Mouse (Mus musculus) CD4-positive naive resting alpha-beta T cell, adult 57 days (primary cell): ENCODE measurements around the gene Dennd2c. TPM values are rescaled to one million over a fixed set of nuclear protein-coding genes. Genes with fewer than 3 reads are reported as not detected.

Experiments used
- total RNA-seq: library from RNA; stranded (reverse); gene quantifications from one replicate; pipeline ENCODE4 v1.2.4, GENCODE M21; 2023

Dennd2c gene
- total RNA-seq, result 3.1 TPM

DNA sequence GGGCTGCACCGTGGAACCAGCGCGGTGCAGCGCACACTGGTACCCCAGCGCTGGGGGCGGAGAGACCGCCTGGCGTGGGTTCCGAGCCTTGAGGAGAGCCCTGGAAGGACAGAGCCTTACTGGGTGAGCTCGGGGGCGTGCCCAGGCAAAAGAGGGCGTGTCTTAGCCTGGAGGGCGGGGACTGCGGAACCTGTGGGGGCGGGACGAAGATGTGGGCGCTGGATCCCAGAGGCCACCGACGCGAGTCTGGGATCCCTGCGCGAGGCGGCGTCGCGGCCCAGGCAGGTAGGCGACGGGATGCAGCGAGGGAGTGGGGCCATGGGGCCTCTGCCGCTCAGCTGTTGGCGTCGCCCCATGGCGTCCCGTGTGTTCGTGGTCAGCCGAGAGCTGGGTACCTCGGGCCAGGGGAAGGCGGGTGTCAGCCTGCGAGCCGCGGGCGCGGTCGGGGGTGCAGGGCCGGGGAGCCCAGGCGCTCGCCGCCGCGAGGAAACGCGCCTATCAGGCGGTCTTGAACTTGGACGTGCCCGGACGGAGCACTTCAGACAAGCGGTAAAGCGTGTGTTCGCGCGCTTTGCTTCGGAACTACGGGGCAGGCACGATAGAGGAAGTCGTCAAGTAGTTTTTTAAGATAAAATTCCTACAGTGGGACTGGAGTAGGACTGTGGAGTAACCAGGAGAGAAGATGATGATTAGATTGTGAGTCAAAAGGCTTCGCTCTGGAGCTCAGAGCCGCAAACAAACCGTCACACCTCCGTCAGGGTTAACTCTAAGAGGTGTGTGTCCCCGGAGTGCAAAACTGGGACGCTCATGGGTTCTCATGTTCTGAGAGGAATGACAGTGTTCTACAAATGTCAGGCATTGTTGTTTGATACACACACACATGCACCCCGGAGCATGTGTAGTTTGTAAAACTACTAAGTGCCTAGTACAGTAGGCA lies at the start of gene Dennd2c:
Gene Dennd2c (plus strand): TSS at position 151 of the 937 bp plus-strand sequence.

DNA sequence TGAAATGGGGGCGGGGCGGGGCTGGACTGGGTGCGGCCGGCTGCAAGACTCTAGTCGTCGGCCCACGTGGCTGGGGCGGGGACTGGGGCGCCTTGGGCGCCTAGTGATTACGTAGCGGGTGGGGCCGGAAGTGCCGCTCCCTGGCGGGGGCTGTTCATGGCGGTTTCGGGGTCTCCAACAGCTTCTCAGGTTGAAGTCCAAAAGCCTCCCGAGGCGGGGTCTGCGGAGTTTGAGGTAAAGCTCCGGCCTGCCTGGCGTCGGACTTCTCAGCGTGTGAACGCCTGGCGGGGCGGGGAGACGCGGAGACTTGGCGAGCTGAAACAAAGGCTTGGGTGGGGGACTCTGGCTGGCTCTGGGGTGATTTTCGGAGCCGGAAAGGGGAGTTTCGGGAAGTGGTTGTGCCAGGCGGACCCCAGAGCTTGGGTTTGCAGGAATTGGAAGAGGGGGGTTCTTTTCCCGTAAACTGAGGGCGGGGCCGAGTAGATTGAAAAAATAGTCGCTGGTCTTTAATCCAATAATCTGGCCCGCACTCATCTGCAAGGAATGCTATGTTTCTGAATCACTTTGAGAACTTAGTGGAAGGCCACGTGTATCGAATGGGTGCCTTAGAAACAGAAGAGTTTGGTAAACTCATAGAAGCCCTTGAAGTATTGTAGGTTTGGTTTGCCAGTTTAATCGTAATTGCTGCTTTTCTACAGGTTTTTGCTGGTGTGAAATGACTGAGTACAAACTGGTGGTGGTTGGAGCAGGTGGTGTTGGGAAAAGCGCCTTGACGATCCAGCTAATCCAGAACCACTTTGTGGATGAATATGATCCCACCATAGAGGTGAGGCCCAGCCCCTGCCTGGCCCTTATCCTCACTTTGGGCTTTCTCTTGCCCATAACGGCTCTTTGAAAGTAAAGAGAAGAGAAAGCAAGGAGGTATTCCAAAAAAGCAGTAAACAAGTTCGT lies 43.9 kb upstream of the Dennd2c start, which contains the start of gene Nras:
Gene Nras (plus strand): TSS at position 79 of the 951 bp plus-strand sequence.

DNA sequence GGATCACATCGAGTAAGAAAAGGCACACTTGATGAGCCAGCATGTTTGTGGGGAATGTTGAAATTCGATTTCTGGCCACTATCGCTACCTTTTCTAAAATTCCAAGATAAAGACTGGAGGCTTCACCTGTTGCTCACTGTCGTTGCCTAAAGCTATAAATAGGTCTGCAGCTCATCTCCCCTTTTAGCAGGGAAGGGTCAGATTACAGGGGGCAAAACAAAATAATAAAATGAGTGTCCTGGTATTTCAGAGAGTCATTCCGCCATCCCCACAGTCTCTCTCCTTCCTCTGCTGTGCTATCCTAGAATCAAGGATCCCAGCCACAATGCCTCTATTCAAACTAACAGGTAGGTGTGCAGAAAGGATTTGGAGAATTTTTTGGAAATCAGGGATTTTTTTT lies 28.6 kb upstream of the Dennd2c start, which contains the start of gene Ampd1:
Gene Ampd1 (plus strand): TSS at position 244 of the 400 bp plus-strand sequence.

DNA sequence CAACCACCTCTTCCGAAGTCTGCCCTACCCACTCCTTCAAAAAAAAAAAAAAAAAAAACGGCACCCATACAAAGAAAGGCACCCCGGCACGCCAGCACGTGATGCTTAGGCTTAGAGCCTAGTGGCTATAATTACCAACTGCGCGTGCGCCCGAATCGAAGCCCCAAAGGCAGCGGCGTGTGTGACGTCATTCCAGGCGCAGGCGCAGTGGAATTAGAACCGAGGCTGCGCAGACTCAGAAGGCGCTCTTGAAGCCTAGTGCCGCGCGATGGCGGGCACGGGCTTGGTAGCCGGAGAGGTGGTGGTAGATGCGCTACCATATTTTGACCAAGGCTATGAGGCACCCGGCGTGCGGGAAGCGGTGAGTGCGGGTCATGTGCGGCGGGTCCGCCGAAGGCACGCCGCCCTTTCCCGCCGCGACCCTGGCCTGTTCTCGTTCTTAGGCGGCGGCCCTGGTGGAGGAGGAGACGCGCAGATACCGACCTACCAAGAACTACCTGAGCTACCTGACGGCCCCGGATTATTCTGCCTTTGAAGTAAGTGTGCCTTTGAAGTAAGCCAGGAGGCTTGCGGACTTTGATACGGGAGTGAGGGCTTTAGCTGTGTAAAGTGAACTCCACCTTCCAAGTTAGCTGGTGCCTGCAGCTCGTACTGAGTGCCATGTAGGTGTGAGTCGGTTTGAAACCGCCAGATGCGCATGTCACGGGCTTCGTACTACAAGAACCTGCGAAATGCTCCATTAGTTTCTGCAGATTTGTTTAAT lies 69.3 kb downstream of the Dennd2c start, which contains the start of gene Bcas2:
Gene Bcas2 (plus strand): TSS at position 151 of the 763 bp plus-strand sequence.

Other genes starting within 250 kb of the Dennd2c start
- not detected for gene Sycp1, start 166.5 kb upstream of the Dennd2c start, total RNA-seq
- not detected for gene Nr1h5, start 138.5 kb upstream of the Dennd2c start, total RNA-seq
- gene Sike1, start 106.9 kb upstream of the Dennd2c start, total RNA-seq, result 104 TPM
- 499 TPM for gene Csde1, start 82.2 kb upstream of the Dennd2c start, total RNA-seq
- 112 TPM for gene Nras, start 44.3 kb upstream of the Dennd2c start, total RNA-seq
- 15.8 TPM for gene Ampd1, start 28.6 kb upstream of the Dennd2c start, total RNA-seq
- 111 TPM for gene Bcas2, start 69.1 kb downstream of the Dennd2c start, total RNA-seq
- 76.9 TPM for gene Trim33, start 176.7 kb downstream of the Dennd2c start, total RNA-seq